Mouse (Mus musculus): ENCODE measurements at regions not wholly inside any gene's neighbourhood (a gene's known extent, or its start where the extent isn't known, plus 50 kb on each side); places are given as distances from the start of the nearest gene placed in this dataset.

DNA sequence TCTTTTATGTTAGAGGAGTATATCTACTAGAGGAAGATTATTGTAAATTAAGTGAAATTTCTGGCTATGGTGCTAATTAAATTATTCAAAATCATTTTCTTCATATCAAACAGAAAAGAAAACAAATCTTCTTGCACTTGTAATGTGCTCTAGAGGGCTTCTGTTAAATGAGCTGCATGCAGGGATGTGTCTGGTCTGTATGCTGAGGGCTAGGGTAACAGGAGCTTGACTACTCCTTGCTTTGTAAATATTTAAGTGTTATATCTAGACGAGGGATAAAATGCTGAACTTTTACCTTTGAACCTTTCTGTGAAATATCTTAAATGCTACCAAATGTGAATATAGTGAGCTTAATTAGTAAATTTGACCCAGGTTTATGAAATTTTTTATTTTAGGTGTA is 354.9 kb upstream of the Tmem161b start:
- intact Hi-C loops (cut with DNase I) = no loop called here
- no peak for DNase-seq

DNA sequence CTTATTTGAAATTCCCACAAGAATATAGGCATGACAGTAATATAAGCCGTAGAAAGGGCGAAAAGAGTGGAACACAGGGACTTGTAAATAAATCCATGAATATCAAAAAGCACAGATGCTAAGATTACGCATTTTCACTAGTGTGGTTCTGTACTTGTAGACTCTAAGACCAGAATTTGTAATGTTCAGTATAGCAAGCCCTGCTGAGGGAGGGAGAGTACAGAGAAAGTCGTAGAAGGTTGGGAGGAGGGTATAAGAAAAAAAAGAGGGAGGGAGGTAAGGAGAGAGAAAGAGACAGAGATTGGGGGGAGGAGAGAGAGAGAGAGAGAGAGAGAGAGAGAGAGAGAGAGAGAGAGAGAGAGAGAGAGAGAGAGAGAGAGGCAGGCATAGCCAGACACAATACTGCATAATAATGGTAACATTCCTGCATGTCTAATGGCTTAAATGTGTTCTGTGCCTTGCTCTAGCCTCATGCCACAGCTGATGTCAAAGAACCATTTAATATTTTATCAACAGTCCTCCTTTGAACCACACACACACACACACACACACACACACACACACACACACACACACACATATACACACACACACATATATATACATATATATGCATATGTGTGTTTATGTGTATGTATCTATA is 354.1 kb upstream of the Tmem161b start:
- intact Hi-C loops (cut with DNase I) = no loop called here
- DNase-seq = no peak

DNA sequence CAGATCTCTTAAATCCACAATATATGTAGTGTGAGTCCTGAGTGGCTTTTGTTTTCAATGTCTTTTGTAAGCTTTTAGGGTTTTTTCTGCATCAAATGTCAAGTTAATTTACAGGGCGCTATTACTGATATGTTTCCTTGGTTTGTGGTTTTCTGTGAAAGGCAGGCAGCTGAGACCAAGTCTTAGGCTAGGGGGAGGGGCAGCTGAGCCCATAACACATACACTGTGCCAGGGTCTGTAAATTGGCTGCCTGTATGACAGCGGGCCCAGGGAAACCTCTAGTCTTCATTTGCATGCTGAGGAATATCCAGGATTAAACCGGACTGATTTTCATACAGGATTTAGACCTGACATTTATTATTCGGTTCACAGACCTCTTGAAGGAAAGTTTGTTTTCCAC is 353.2 kb upstream of the Tmem161b start:
- DNase-seq = no peak
- intact Hi-C loops (cut with DNase I) = no loop called here

DNA sequence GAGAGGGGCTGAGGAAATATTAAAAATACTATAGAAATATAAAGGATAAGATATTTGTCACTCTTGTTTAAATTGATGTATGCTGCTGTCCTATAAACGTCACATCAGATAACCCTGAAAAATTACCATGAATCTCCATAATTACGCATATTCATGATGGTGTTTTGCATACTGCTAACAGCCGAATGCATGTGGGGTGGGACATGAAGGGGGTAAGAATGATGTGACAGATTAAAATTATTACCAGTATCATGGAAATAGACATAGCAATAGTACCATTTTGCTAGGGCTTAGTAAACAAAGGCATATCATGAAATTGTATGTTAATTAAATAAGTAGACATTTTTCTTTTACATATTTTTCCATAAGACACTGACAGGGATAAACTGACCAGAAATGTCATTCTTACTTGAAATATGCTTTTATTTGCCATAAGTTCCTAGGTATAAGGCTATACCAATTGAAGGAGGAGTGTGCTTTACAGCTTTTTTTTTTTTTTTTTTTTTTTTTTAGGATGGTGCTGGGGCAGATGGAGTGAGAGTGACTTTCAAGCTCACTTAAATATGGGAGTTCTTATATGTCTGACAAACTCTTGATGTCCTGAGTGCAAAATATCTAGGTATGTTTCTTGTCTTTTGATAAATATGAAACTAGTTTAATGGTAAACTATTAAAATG is 349.8 kb upstream of the Tmem161b start:
- intact Hi-C loops (cut with DNase I) = no loop called here
- no peak for DNase-seq

DNA sequence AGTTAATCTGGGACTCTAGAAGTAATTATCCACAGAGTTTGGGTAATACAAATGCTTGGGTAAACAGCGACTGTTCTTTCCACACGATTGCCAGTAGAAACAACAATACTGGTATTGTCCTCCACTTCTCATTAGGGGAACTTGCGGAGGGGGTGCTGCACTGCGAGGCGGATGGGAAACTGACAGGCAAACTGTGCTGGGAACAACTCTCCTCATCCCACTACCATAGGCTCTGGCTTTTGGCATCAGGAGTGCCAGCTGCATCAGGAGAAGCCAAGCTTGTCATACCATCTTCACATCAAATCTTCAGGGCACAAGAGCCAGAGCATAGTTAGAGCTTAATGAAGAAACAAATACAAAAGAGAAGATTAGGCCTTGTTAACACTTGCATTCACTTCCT is 349.2 kb upstream of the Tmem161b start:
- intact Hi-C loops (cut with DNase I) = no loop called here
- DNase-seq = no peak

- intact Hi-C loops (cut with DNase I) = no loop called here
- no peak for DNase-seq
Measured at GRCm38 (mm10) chr13:83879561-83879960, 342.5 kb upstream of the Tmem161b start.

GRCm38 (mm10) chr13:83880305-83880704 is 341.8 kb upstream of the Tmem161b start:
- no peak for DNase-seq
- intact Hi-C loops (cut with DNase I) = no loop called here

DNA sequence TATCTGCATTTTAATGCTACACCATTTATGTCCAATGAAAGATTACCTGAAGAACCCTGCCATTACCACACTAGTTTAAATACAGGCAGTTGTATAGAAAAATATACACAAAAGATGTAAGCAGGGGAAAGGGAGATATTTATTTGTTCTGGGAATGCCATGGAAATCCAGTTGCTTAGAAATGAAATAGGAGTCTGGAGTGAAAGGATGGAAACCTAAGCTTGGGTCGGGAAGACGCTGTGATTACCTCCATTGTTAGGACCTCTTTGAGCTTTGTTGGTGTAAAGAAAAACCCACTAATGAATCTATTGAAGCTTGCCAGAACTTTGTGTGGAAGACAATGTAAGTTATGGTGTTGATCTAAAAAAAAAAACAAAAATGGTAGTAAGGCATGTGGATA is 341.3 kb upstream of the Tmem161b start:
- DNase-seq = no peak
- intact Hi-C loops (cut with DNase I) = no loop called here

GRCm38 (mm10) chr13:83882839-83883238 is 339.3 kb upstream of the Tmem161b start:
- intact Hi-C loops (cut with DNase I) = no loop called here
- DNase-seq = no peak

- no peak for DNase-seq
- intact Hi-C loops (cut with DNase I) = no loop called here
Measured at GRCm38 (mm10) chr13:83883821-83884220, 338.3 kb upstream of the Tmem161b start.

DNA sequence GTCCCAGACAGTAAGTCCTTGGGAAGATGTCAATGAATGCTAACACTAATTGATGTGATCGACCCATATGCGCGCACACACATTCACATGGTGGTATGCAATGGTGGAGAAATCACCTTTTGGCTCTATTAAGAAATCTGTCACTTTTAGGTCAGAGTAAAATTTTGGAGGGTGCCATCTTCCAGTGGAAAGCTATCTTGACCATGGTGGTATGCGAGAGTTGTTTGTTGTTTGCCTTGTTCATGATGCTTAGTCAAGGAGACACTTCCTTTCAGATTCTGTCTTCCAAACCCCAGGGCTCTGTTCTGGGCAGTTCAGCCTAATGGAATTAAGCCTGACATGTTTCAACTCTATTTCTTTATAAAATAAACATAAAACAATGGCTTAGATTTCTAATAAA is 337.9 kb upstream of the Tmem161b start:
- no peak for DNase-seq
- intact Hi-C loops (cut with DNase I) = no loop called here

DNA sequence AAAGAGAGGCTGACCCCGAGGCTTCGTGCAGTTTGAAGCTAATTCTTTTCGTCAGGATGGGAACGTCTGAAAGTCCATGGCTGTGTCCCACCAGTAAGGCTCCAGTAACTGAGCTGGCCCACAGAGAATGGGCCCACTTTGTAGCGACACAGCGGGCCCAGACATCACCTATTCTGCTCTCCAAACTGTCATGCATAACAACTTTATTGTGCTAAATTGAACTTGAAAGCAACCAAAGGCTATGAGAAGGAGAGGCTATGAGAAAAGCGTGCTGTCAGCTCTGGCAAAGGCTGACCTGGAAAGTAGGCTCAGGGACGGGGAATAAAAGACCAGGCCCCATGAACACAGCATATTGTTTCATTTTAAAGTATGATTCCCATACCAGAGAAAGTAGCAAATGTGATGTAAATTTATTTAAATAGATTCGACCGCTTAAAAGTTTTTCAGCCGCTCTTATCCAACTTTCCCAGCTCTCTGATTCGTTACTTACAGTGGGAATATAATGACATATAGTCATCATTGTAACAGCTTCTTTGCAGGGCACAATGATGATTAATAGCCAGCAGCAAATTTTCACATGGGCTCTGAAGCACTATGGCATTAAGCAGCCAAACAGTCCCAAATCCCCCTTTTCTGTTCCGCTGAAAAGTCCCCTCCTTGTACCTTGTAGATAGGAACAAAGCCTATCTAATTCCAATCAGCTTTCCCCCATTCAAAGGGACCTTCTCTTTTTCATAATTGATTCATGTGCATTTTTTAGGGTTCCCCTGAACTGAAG is 337.1 kb upstream of the Tmem161b start:
- DNase-seq = no peak
- intact Hi-C loops (cut with DNase I) = no loop called here

DNA sequence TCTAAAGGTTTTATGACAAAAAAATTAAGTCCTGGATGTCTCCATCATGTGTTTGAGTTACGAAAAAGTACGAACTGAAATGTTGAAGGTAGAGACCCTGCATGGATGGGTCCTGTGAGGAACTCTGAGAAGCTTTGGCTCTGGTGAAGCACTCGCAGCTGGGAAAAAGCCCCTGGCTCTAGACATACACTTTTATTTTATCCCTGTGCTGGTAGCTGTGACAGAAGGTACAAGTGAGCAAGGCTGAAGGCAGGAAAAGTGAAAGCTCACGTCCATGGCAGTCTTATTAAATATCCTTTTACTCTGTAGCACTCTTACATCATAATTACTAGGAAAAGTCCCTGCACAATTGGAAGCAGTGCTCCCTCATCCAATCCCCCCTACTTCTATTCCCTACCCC is 336.4 kb upstream of the Tmem161b start:
- intact Hi-C loops (cut with DNase I) = no loop called here
- no peak for DNase-seq

- intact Hi-C loops (cut with DNase I) = no loop called here
- no peak for DNase-seq
Measured at GRCm38 (mm10) chr13:83914697-83915096, 307.4 kb upstream of the Tmem161b start.

DNA sequence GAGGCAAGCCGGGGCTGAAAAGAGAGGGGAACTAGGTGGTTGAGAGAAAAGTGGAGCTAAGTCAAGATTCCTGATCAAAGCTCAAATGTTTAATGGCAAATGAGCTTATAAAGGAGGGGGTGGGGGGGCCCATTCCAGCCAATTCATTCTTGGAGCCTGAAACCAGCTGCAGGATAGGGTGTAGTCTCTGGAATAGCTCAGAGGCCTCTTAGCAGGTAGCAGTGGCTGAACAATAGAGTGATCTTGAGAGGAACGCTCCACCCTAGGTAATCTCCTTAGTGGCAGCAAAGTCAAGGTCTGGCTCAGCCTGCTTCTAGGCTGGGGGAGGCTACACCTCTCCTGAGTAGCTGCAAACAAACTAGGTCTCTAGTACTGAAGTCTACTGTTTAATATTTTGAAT is 289.3 kb upstream of the Tmem161b start:
- intact Hi-C loops (cut with DNase I) = no loop called here
- DNase-seq = no peak

DNA sequence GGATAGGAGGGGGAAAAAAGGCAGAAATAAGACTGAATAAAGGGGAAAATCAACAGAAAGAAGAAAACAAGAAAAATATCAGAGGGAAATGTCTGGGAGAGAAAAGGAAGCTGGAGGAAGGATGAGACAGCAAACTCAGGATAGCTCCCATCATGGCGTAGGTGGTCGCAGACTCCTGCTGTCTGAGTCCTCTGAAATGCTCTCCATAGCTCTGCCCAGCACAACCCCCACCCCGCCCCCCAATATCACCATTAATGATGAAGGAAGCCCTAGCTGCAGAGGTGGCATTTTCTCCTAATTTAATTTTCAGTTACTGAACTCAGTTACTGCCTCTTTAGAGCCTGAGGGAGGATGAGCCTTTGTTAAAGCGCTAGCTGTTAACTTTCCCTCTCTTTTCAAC is 275.6 kb upstream of the Tmem161b start:
- intact Hi-C loops (cut with DNase I) = no loop called here

GRCm38 (mm10) chr13:83951163-83951562 is 270.9 kb upstream of the Tmem161b start:
- intact Hi-C loops (cut with DNase I) = no loop called here
- DNase-seq = no peak

More for the DNA sequence above, 275.6 kb upstream of the Tmem161b start:
- no peak for DNase-seq

- DNase-seq = no peak
- intact Hi-C loops (cut with DNase I) = no loop called here
Measured at GRCm38 (mm10) chr13:83951808-83952207, 270.3 kb upstream of the Tmem161b start.

DNA sequence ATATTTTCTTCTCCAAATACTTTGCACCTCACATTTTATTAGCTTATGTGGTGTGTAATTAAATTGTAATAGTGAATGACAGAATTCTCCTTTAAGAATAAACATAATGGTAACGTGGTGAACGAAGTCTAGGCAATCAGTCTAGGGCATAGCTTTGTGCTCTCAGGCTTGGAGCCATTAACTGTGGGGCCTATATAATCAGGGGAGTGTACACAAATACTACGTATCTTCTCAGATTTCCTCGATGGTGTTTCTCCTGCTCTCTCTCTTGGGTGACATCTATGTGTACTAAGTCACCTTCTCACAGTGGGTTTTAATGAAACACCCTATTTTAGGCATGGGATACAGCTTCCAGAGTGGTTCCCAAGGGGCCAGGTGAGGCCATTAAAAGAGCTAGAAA is 269.7 kb upstream of the Tmem161b start:
- no peak for DNase-seq
- intact Hi-C loops (cut with DNase I) = no loop called here

DNA sequence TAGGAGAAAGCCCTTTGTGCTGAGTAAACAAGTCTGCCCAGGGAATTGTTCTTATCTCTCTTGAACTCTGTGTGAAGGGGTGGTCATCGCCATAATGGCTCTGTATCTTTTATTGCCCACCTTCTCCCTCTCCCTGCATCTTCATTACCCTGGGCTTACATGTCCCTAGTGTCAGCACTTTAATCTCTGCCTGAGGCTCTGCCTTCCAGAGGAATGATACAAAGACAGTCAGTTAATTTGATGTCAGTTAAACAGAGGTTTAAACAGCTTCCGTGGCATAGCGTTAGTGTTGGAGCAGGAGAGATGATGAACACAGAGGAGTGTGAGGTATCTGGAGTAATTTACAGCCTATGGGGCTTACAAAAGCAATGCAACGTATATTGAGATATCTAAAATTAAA is 269.2 kb upstream of the Tmem161b start:
- intact Hi-C loops (cut with DNase I) = no loop called here
- DNase-seq = no peak

GRCm38 (mm10) chr13:83955701-83956100 is 266.4 kb upstream of the Tmem161b start:
- intact Hi-C loops (cut with DNase I) = no loop called here
- DNase-seq = no peak

- no peak for DNase-seq
- intact Hi-C loops (cut with DNase I) = no loop called here
Measured at GRCm38 (mm10) chr13:83978541-83978940, 243.6 kb upstream of the Tmem161b start.
